Mouse (Mus musculus) CH12.LX (cell line): ENCODE measurements at regions not wholly inside any gene's neighbourhood (a gene's known extent, or its start where the extent isn't known, plus 50 kb on each side); places are given as distances from the start of the nearest gene placed in this dataset.

ENCODE experiments used
- DNase-seq: peaks from one replicate; pipeline ENCODE4 v3.0.0-alpha.2; 2013; ENCODE audit errors: extremely low read depth
- H3K27ac ChIP-seq: 2 replicates; pipeline ENCODE4 v1.5.1; 2012; ENCODE audit warnings: low read depth, mild to moderate bottlenecking, control low read depth, moderate library complexity; ENCODE audit not compliant: insufficient read depth
- H3K27me3 ChIP-seq: replicated peaks from 2 replicates; pipeline ENCODE3; 2012; ENCODE audit warnings: inconsistent platforms
- H3K36me3 ChIP-seq, 2 experiments: replicated peaks in 1 of 2; 2 replicates each; pipeline versions ENCODE3 to v1.6.1; 2012; ENCODE audit warnings: inconsistent platforms in 1 of 2, low read length in 1 of 2, mild to moderate bottlenecking in 1 of 2, mixed read lengths in 1 of 2, moderate library complexity in 1 of 2; ENCODE audit not compliant: control insufficient read depth in 1 of 2, insufficient read depth in 1 of 2
- H3K4me1 ChIP-seq, 2 experiments: 2 replicates each; pipeline ENCODE4 v1.6.1; 2012; ENCODE audit warnings: inconsistent platforms in 1 of 2, moderate library complexity in 1 of 2; ENCODE audit not compliant: insufficient read depth in 2 of 2, control insufficient read depth in 1 of 2
- H3K4me2 ChIP-seq: 2 replicates; pipeline ENCODE4 v1.6.1; 2012; ENCODE audit warnings: low read depth, mild to moderate bottlenecking, control low read depth; ENCODE audit not compliant: poor library complexity, insufficient read depth, severe bottlenecking
- H3K4me3 ChIP-seq, 3 experiments: fragments of 150-350 bp in 1 of 3; sonication (generic) in 1 of 3; replicated peaks in 1 of 3; 2 replicates each; pipeline versions ENCODE3 to v1.5.1; 2011 to 2012; ENCODE audit warnings: low read depth in 2 of 3, low read length in 2 of 3, mild to moderate bottlenecking in 2 of 3, moderate library complexity in 2 of 3, control low read depth in 1 of 3, improper control_type of control experiment in 1 of 3, inconsistent platforms in 1 of 3, mixed read lengths in 1 of 3; ENCODE audit not compliant: poor library complexity in 1 of 3
- H3K79me2 ChIP-seq: replicated peaks from 2 replicates; pipeline ENCODE4 v1.6.1; 2012; ENCODE audit warnings: mild to moderate bottlenecking, moderate library complexity; ENCODE audit not compliant: control insufficient read depth, poor library complexity, insufficient read depth, severe bottlenecking; ENCODE audit errors: extremely low read depth
- H3K9ac ChIP-seq: 2 replicates; pipeline ENCODE4 v1.6.1; 2012; ENCODE audit warnings: low read depth, mild to moderate bottlenecking, control low read depth, moderate library complexity; ENCODE audit not compliant: insufficient read depth
- H3K9me3 ChIP-seq: replicated peaks from 2 replicates; pipeline ENCODE3; 2012; ENCODE audit warnings: low read length, inconsistent platforms, mixed read lengths
- ELF1 ChIP-seq: IDR thresholded peaks from 2 replicates; pipeline ENCODE4 v1.6.1; 2014; ENCODE audit warnings: low read depth, mild to moderate bottlenecking, inconsistent platforms, low read length, improper control_type of control experiment
- ETS1 ChIP-seq: conservative IDR thresholded peaks from 2 replicates; pipeline ENCODE4 v1.6.1; 2012; ENCODE audit warnings: low read depth, mild to moderate bottlenecking, inconsistent platforms, low read length, improper control_type of control experiment, moderate library complexity
- GABPA ChIP-seq: IDR thresholded peaks from 2 replicates; pipeline ENCODE4 v1.6.1; 2012; ENCODE audit warnings: low read depth, low read length, improper control_type of control experiment, inconsistent platforms; ENCODE audit not compliant: insufficient replicate concordance
- HCFC1 ChIP-seq: IDR thresholded peaks from 2 replicates; pipeline ENCODE4 v1.6.1; 2012; ENCODE audit warnings: low read depth, mild to moderate bottlenecking, inconsistent platforms, low read length, improper control_type of control experiment
- JUN ChIP-seq: IDR thresholded peaks from 2 replicates; pipeline ENCODE4 v1.6.1; 2011; ENCODE audit warnings: low read depth, mild to moderate bottlenecking, low read length, improper control_type of control experiment, moderate library complexity; ENCODE audit not compliant: insufficient read depth
- JUND ChIP-seq: conservative IDR thresholded peaks from 2 replicates; pipeline ENCODE4 v1.6.1; 2011; ENCODE audit warnings: low read depth, low read length, improper control_type of control experiment
- KAT2A ChIP-seq: IDR thresholded peaks from 2 replicates; pipeline ENCODE4 v1.6.1; 2012; ENCODE audit warnings: low read length, improper control_type of control experiment, inconsistent platforms; ENCODE audit not compliant: insufficient replicate concordance
- MAFK ChIP-seq: IDR thresholded peaks from 2 replicates; pipeline ENCODE4 v1.6.1; 2011; ENCODE audit warnings: low read length, improper control_type of control experiment; ENCODE audit not compliant: insufficient replicate concordance
- MXI1 ChIP-seq: IDR thresholded peaks from 2 replicates; pipeline ENCODE4 v1.6.1; 2011; ENCODE audit warnings: mild to moderate bottlenecking, low read depth, low read length, improper control_type of control experiment
- MYC ChIP-seq: IDR thresholded peaks from 2 replicates; pipeline ENCODE4 v1.6.1; 2011; ENCODE audit warnings: low read depth, mild to moderate bottlenecking, improper control_type of control experiment, low read length
- TBP ChIP-seq: conservative IDR thresholded peaks from 2 replicates; pipeline ENCODE4 v1.6.1; 2011; ENCODE audit warnings: low read depth, low read length, improper control_type of control experiment
- TCF12 ChIP-seq: IDR thresholded peaks from 2 replicates; pipeline ENCODE4 v1.6.1; 2014; ENCODE audit warnings: low read depth, mild to moderate bottlenecking, inconsistent platforms, low read length, improper control_type of control experiment
- UBTF ChIP-seq: IDR thresholded peaks from 2 replicates; pipeline ENCODE4 v1.6.1; 2012; ENCODE audit warnings: low read depth, mild to moderate bottlenecking, inconsistent platforms, low read length, improper control_type of control experiment, moderate library complexity
- USF1 ChIP-seq: IDR thresholded peaks from 2 replicates; pipeline ENCODE4 v1.6.1; 2014; ENCODE audit warnings: low read depth, mild to moderate bottlenecking, inconsistent platforms, low read length, improper control_type of control experiment
- ZC3H11A ChIP-seq: IDR thresholded peaks from 2 replicates; pipeline ENCODE4 v1.6.1; 2012; ENCODE audit warnings: low read depth, mild to moderate bottlenecking, inconsistent platforms, low read length, improper control_type of control experiment
- ZKSCAN1 ChIP-seq: IDR thresholded peaks from 2 replicates; pipeline ENCODE4 v1.6.1; 2012; ENCODE audit warnings: low read depth, inconsistent platforms, low read length, improper control_type of control experiment, borderline replicate concordance
- dilution Hi-C: fragments of 300-500 bp; cut with MboI; formaldehyde crosslinking; loops from 2 replicates; pipeline ENCODE4 v1.14.3; 2020; ENCODE audit warnings: low sequenced_read_pairs; ENCODE audit not compliant: extremely low pct_unique_long_range_greater_than_20kb, extremely low pct_ligation_motif_present
- in situ Hi-C: fragments of 300-500 bp; cut with MboI; formaldehyde crosslinking; loops from 3 replicates; pipeline ENCODE4 v1.14.3; 2019; ENCODE audit warnings: low sequenced_read_pairs, low pct_ligation_motif_present, low pct_unique_long_range_greater_than_20kb, mixed read lengths

GRCm38 (mm10) chr1:190383256-190383838 lies 212.8 kb upstream of the Prox1 start (continued):
- TF ChIP-seq ELF1 = no peak
- peak; percentile 47; the same call in 1 of the 2 replicates for TF ChIP-seq TCF12
- TF ChIP-seq ZC3H11A = no peak
- TF ChIP-seq MYC = 0 out of 2 replicates have a peak, but pooled peaks have one; percentile 30

GRCm38 (mm10) chr1:190380151-190380550 lies 209.6 kb upstream of the Prox1 start:
- no peak for DNase-seq
- Histone ChIP-seq H3K36me3 (no peaks in the 10 kb centered on the region), H3K9me3 (no peaks in the 10 kb centered on the region), H3K27me3 (peaks cover 96% of the 10 kb centered on the region), H3K79me2 (no peaks in the 10 kb centered on the region), H3K9ac (no peak overlapping the region), H3K4me1 (peaks cover 9 to 17% of the 10 kb centered on the region in 2 experiments; a peak in 3 of 4 replicates), H3K27ac (no peak overlapping the region), H3K4me3 (no peak overlapping the region), H3K4me2 (no peak overlapping the region)
- TF ChIP-seq HCFC1 = no peak
- no peak for TF ChIP-seq JUND
- no peak for TF ChIP-seq KAT2A
- TF ChIP-seq ETS1 = no peak
- no peak for TF ChIP-seq TBP
- no peak for TF ChIP-seq GABPA
- TF ChIP-seq ZKSCAN1 = no peak
- no peak for TF ChIP-seq JUN
- no peak for TF ChIP-seq MAFK
- no peak for TF ChIP-seq UBTF
- TF ChIP-seq MXI1 = no peak
- TF ChIP-seq TCF12 = no peak
- no peak for TF ChIP-seq USF1
- TF ChIP-seq ELF1 = no peak
- dilution Hi-C loops (no loop called here), in situ Hi-C loops (no loop called here)
